Mouse (Mus musculus): ENCODE measurements at regions not wholly inside any gene's neighbourhood (a gene's known extent, or its start where the extent isn't known, plus 50 kb on each side); places are given as distances from the start of the nearest gene placed in this dataset.

- intact Hi-C loops (cut with DNase I): no loop called here
These were observed 54.0 kb upstream of the Enpep start for GRCm38 (mm10) chr3:129386522-129386921.

DNA sequence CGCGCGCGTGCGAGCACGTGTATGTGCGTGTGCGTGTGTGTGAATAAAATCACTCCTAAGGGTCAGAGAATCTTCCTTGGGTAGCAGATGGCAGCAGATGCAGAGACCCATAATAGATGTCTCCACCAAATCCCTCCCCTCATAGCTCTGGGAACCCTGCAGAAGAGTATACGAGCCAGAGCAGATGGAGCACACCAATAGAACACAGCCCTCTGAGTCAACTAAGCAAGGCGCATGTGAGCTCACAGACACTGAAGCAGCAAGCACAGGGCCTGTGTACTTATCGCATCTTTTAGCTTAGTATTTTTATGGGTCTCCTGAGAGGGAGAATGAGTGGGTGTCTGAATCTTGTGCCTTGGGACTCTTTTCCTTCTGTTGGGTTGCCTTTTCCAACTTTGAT, 58.0 kb upstream of the Enpep start:
- intact Hi-C loops (cut with DNase I): no loop called here

- intact Hi-C loops (cut with DNase I): no loop called here
These were observed 59.6 kb upstream of the Enpep start for GRCm38 (mm10) chr3:129391888-129392813.

GRCm38 (mm10) chr3:129392814-129393804, 60.6 kb upstream of the Enpep start:
- intact Hi-C loops (cut with DNase I): no loop called here

- intact Hi-C loops (cut with DNase I): no loop called here
These were observed 65.0 kb upstream of the Enpep start for GRCm38 (mm10) chr3:129397481-129397880.

DNA sequence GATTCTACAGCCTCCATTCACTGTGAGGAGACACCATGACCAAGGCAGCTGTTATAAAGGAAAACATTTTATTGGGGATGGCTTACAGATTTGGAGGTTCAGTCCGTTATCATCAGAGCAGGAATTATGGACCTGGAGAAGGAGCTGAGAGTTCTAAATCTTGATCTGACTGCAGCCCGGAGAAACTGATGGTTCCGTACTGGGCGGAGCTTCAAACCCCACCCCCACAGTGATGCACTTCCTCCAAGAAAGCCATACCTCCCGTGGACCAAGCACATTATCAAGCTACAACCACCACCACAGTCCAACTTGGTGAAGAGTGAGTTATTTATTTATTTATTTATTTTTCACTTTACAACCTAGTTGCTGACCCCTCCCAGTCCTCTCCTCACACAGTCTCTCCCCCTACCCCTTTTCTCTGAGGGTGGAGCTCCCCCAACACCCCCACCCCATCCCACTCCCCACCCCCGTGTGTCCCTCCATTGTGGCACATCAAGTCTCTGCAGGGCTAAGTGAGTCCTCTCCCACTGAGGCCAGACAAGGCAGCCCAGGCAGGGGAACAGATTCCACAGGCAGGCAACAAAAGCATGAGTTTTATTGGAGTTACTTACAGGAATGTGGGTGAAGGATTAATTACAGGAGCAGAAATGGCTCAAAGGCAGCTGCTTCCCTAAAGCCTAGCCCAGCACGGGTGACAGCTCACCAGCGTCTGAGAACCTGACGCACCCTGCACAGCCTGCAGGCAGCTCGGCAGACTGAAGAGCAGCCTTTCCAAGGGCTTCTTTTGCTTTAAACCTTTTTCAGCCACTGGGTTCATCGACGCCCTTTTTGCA, 67.8 kb upstream of the Enpep start:
- intact Hi-C loops (cut with DNase I): no loop called here

- intact Hi-C loops (cut with DNase I): no loop called here
These were observed 79.0 kb upstream of the Enpep start for GRCm38 (mm10) chr3:129411389-129412054.

GRCm38 (mm10) chr3:129412126-129412960, 79.8 kb upstream of the Enpep start:
- intact Hi-C loops (cut with DNase I): no loop called here

GRCm38 (mm10) chr3:129412961-129413246, 80.4 kb upstream of the Enpep start:
- intact Hi-C loops (cut with DNase I): no loop called here

DNA sequence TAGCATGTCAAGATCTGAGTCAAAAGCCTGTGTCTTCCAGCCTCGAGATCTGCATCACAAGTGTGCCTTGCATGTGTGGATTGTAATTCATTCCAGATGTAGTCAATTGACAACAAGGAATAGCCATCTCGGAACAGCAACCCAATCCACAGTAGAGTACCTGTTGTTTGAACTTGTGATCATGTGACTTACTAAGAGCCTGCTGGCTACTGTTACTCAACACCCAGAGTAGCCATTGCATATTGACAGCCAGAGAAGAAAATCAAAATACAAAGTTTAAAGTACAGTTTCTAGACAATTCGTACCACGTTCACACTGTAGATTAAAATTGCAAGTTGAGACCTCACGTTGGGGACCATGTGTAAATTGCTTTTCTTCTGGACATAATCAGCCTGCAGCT, 83.1 kb upstream of the Enpep start:
- intact Hi-C loops (cut with DNase I): no loop called here

DNA sequence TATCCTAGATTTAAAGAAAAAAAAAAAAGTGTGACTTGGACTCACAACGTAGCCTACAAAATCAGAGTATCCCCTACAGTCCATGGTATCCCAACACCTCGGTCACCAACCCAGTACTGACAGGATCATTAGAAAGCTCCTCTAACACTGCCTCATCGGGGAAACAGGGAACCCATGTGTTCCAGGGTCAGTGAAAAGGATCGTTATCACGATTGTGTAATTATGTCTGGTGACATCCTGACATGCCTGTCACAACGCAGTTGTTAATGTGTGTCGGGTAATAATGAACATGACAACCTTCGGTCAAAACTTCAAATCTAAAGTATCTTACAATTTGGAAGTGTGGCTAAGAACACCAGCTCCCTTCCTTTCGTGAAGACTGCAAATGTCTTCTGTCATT, 83.8 kb upstream of the Enpep start:
- intact Hi-C loops (cut with DNase I): no loop called here

- intact Hi-C loops (cut with DNase I): loop anchor here (2.0 to 5.0 kb wide), 2 partner anchors 115 to 266 kb away; no protein-coding TSS in a partner anchor
These were observed 89.2 kb upstream of the Enpep start for GRCm38 (mm10) chr3:129421620-129422239.

GRCm38 (mm10) chr3:129428750-129429149, 96.2 kb upstream of the Enpep start:
- intact Hi-C loops (cut with DNase I): no loop called here

DNA sequence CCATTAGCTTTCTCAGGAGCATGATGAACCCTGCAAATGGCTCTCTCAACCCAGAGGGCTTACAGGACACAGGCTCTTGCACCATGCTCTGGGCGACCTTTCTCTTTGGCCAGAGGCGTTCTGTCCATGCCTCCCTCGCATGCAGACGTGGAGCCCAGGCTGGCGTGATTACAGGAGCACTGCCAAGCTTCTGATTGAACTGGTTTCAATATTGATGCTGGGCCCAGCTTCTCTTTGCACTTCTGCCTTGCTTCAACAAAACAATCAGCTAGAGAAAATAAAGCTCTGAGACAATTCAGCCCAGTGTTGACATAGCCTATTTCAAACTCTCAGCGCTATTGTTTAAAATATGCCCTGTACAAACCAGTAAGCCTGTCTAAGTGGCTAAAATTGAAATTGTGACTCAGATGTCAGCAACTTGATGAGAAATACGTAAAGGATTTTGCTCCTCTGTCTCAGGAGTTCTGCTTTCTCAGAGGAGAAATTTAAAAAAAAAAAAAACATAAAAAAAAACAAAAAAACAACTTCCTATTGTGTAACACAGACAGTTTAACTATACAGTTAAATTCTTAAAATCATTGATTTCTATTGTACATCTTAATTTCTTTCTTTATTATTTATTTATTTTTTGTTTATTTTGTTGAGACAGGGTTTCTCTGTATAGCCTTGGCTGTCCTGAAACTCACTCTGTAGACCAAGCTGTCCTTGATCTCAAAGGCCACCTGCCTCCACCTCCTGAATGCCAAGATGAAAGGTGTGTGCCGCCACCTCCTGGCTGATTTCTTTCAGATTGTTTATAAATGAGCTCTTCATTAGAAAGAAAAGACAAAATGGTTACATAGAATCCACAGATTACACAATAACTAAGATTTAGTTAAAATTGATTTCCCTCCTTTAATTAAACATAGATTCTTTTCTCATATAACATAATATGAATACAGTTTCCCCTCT, 96.9 kb upstream of the Enpep start:
- intact Hi-C loops (cut with DNase I): no loop called here

- intact Hi-C loops (cut with DNase I): no loop called here
These were observed 98.1 kb upstream of the Elovl6 start for GRCm38 (mm10) chr3:129434056-129434455.

GRCm38 (mm10) chr3:129437687-129438086, 94.5 kb upstream of the Elovl6 start:
- intact Hi-C loops (cut with DNase I): no loop called here

GRCm38 (mm10) chr3:129442756-129443155, 89.4 kb upstream of the Elovl6 start:
- intact Hi-C loops (cut with DNase I): no loop called here

DNA sequence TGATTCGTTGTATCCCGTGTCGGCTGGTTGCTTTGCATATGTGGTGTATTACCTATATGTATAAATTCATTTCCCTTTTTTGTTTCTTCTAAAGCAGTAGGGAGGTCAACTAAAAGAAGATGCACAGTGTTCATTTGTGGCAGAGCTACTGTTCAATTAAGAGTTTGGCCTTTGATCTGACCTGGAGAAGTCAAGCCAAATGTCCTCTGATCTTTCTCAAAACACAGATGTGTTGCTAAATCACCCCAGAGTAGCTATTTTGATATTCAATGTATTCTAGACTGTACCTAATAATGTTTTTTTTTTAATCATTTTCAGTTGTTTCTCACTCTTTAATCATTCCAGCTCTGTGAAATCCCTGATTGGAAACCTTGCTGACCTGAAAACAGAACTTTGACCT, 87.9 kb upstream of the Elovl6 start:
- intact Hi-C loops (cut with DNase I): no loop called here

Measured in adrenal gland (tissue).